Mouse (Mus musculus): ENCODE measurements around the gene Uhrf1bp1l. TPM values are rescaled to one million over a fixed set of nuclear protein-coding genes. Genes with fewer than 3 reads are reported as not detected.

Uhrf1bp1l gene
- polyA plus RNA-seq, 1 experiment = 49.1 TPM

GRCm38 (mm10) chr10:89744341-89744740, 450 bp upstream of the Uhrf1bp1l start:
- no peak for DNase-seq (ENCODE audit: extremely low spot score in 1 of 2, low spot score in 1 of 2)

GRCm38 (mm10) chr10:89745666-89746020, 852 bp downstream of the Uhrf1bp1l start:
- peak in 1 of 2 experiments; percentile 33 for DNase-seq (ENCODE audit: extremely low spot score in 1 of 2, low spot score in 1 of 2)

GRCm38 (mm10) chr10:89746581-89746980, 1.8 kb downstream of the Uhrf1bp1l start:
- DNase-seq (ENCODE audit: extremely low spot score in 1 of 2, low spot score in 1 of 2) = no peak

GRCm38 (mm10) chr10:89747221-89747905, 2.6 kb downstream of the Uhrf1bp1l start:
- no peak for DNase-seq (ENCODE audit: extremely low spot score in 1 of 2, low spot score in 1 of 2)

- DNase-seq (ENCODE audit: extremely low spot score in 1 of 2, low spot score in 1 of 2) = no peak
These were observed 3.1 kb downstream of the Uhrf1bp1l start for GRCm38 (mm10) chr10:89747911-89748310.

- DNase-seq (ENCODE audit: extremely low spot score in 1 of 2, low spot score in 1 of 2) = no peak
These were observed 3.8 kb downstream of the Uhrf1bp1l start for GRCm38 (mm10) chr10:89748619-89749018.

- DNase-seq (ENCODE audit: extremely low spot score in 1 of 2, low spot score in 1 of 2) = no peak
These were observed 6.3 kb downstream of the Uhrf1bp1l start for GRCm38 (mm10) chr10:89751069-89751468.

- DNase-seq (ENCODE audit: extremely low spot score in 1 of 2, low spot score in 1 of 2) = no peak
These were observed 10.4 kb downstream of the Uhrf1bp1l start for GRCm38 (mm10) chr10:89755231-89755630.

GRCm38 (mm10) chr10:89760772-89761171, 16.0 kb downstream of the Uhrf1bp1l start:
- no peak for DNase-seq (ENCODE audit: extremely low spot score in 1 of 2, low spot score in 1 of 2)

GRCm38 (mm10) chr10:89764457-89765121, 19.8 kb downstream of the Uhrf1bp1l start:
- DNase-seq (ENCODE audit: extremely low spot score in 1 of 2, low spot score in 1 of 2) = no peak

GRCm38 (mm10) chr10:89765790-89766714, 21.3 kb downstream of the Uhrf1bp1l start:
- DNase-seq (ENCODE audit: extremely low spot score in 1 of 2, low spot score in 1 of 2) = no peak

- no peak for DNase-seq (ENCODE audit: extremely low spot score in 1 of 2, low spot score in 1 of 2)
These were observed 23.7 kb downstream of the Uhrf1bp1l start for GRCm38 (mm10) chr10:89768352-89769020.

- DNase-seq (ENCODE audit: extremely low spot score in 1 of 2, low spot score in 1 of 2) = no peak
These were observed 24.3 kb downstream of the Uhrf1bp1l start for GRCm38 (mm10) chr10:89769096-89769495.

- no peak for DNase-seq (ENCODE audit: extremely low spot score in 1 of 2, low spot score in 1 of 2)
These were observed 27.1 kb downstream of the Uhrf1bp1l start for GRCm38 (mm10) chr10:89771894-89772293.

GRCm38 (mm10) chr10:89776029-89776428, 31.2 kb downstream of the Uhrf1bp1l start:
- DNase-seq (ENCODE audit: extremely low spot score in 1 of 2, low spot score in 1 of 2) = peak in 1 of 2 experiments; percentile 36

GRCm38 (mm10) chr10:89791870-89792269, 47.1 kb downstream of the Uhrf1bp1l start:
- DNase-seq (ENCODE audit: extremely low spot score in 1 of 2, low spot score in 1 of 2) = no peak

- DNase-seq (ENCODE audit: extremely low spot score in 1 of 2, low spot score in 1 of 2) = peak in 1 of 2 experiments; percentile 32
These were observed 49.3 kb downstream of the Uhrf1bp1l start for GRCm38 (mm10) chr10:89794121-89794520.

GRCm38 (mm10) chr10:89819146-89819545, 74.4 kb downstream of the Uhrf1bp1l start:
- no peak for DNase-seq (ENCODE audit: extremely low spot score in 1 of 2, low spot score in 1 of 2)

GRCm38 (mm10) chr10:89823906-89824305, 79.1 kb downstream of the Uhrf1bp1l start:
- peak in 1 of 2 experiments; percentile 44 for DNase-seq (ENCODE audit: extremely low spot score in 1 of 2, low spot score in 1 of 2)

GRCm38 (mm10) chr10:89826896-89827295, 82.1 kb downstream of the Uhrf1bp1l start:
- DNase-seq (ENCODE audit: extremely low spot score in 1 of 2, low spot score in 1 of 2) = peak in 1 of 2 experiments; percentile 38

All from frontal cortex, adult 2 months (tissue).